Mouse (Mus musculus): Measurements from ENCODE around the gene Rpl9-ps6. TPM values are rescaled to one million over a fixed set of nuclear protein-coding genes. Genes with fewer than 3 reads are reported as not detected.
"Not testable (repeated sequence)": the region's sequence is repeated elsewhere in the genome, so short reads cannot be mapped to it uniquely, and the experiment has no call there.

The Rpl9-ps6 gene
- polyA plus RNA-seq, 1 experiment, result 702 TPM

DNA sequence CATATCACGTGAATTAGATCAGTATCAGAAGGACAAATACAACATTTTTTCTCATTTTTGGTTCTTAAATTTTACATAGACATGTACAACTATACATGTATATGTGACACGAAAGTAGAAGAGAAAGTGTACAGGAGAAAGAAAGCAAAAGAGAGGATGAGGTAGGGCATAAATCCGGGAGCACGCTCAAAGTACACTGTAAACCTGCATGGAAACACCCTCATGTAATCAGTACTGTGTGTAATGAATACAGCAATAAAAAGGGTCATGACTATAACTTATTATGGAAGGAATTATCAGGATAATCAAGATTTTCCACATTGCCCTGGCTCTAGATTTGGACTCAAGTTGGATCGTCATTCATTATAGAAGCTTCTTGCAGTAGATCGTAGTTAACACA is 3.3 kb downstream of the Rpl9-ps6 start:
- H3K4me1 ChIP-seq (ENCODE audit: control insufficient read depth, insufficient read depth, insufficient read length, low read length), result no peaks in the 10 kb centered on the region
- H3K27ac ChIP-seq (replicated peaks; ENCODE audit: low read depth, low read length), result no peak overlapping the region
- no peak overlapping the region for H3K4me3 ChIP-seq (ENCODE audit: insufficient read depth, low read depth, low read length)

DNA sequence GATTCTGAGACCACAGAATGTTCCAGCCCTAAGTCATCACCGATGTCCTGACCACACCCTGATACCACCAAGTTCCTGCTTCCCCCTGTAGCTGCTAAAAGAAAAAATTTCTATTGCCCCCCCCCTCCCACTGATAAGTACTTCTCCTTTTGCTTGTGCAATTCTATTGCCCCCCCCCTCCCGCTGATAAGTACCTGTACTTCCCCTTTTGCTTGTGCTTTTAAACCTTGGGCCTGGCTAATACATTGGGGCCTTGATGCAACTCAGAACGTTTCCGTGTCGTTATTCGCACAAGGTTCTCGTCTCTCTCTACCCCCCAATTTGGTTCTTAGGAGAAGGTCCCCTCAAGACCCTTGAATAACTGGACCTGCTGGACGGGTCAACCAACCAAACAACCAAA is 8.7 kb downstream of the Rpl9-ps6 start:
- H3K4me3 ChIP-seq (ENCODE audit: insufficient read depth, low read depth, low read length); H3K4me1 ChIP-seq (ENCODE audit: control insufficient read depth, insufficient read depth, insufficient read length, low read length); H3K27ac ChIP-seq (replicated peaks; ENCODE audit: low read depth, low read length): not testable (repeated sequence)

DNA sequence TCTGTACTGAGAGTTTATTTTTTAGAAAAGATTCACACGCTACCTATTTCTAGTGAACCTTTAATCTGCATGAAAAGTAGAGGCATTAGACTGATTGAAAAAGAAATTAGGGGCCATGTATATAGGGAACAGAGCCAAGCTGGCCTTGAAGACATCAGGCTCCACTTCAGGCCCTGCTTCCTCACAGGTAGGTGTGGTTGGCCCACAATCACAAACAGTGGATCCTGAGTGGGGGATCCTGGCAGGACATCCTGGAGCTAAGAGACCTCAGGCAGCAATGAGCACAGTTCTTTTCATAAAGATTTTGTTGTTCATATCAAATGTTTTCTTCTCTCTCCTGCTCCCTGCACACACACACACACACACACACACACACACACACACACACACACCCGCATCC is 9.6 kb downstream of the Rpl9-ps6 start:
- Histone ChIP-seq H3K4me1 (ENCODE audit: control insufficient read depth, insufficient read depth, insufficient read length, low read length) (no peaks in the 10 kb centered on the region), H3K27ac (replicated peaks; ENCODE audit: low read depth, low read length) (no peak overlapping the region), H3K4me3 (ENCODE audit: insufficient read depth, low read depth, low read length) (no peak overlapping the region)

DNA sequence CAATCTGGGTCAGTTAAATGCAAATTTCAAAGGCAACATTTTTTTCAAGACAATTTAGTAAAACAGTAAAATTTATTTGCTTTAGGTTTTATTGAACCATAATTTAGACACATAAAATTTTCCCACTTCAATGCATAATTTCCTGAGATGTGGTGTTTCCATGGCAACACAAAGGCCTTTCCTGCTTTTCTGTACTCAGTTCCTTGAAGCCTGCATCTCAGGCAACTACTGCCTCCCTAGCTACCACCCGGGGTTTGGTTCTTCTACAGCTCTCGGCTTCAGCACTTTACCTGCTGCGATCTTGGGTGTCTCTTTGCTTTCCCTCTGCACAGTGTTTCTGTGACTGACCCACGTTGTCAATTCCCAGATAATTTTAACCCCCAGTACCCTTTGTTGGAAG is 14.1 kb downstream of the Rpl9-ps6 start:
- Histone ChIP-seq H3K4me3 (ENCODE audit: insufficient read depth, low read depth, low read length) (no peak overlapping the region), H3K4me1 (ENCODE audit: control insufficient read depth, insufficient read depth, insufficient read length, low read length) (no peaks in the 10 kb centered on the region), H3K27ac (replicated peaks; ENCODE audit: low read depth, low read length) (no peak overlapping the region)

DNA sequence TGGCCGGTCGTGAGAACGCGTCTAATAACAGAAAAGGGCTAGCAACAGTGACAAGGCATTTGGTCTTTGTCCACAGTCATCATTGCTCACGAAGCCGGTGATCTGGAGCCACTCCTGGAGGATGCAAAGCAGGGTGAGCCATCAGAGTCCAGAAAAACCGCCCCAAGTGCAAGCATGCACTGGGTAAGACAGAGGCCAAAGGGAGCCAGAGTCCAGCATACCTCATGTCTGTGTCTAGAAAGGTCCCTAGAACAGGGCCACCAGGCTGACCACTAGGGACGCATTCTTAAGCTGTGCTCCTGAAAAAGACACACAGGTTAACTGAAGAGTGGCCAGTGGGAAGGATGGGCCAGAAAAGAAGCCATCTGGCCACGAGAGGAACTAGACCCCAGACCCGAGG is 17.4 kb downstream of the Rpl9-ps6 start:
- H3K4me1 ChIP-seq (ENCODE audit: control insufficient read depth, insufficient read depth, insufficient read length, low read length), result no peaks in the 10 kb centered on the region

DNA sequence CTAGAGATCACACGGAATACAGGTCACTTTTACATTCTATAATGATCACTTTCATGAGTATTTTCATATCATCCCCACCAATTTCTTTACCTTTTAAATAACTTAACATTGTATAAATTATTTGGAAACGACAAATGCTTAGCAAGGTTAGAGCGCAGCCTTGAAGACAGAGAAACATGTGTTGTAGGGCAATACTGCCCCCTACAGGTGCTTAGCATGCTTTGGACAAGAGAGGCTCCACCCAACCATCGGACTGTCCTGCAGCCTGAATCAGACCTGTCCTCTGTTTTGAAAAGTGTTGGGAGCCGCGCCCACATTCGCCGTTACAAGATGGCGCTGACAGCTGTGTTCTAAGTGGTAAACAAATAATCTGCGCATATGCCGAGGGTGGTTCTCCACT is 24.8 kb downstream of the Rpl9-ps6 start:
- H3K4me3 ChIP-seq (ENCODE audit: insufficient read depth, low read depth, low read length), result no peak overlapping the region
- H3K27ac ChIP-seq (replicated peaks; ENCODE audit: low read depth, low read length), result no peak overlapping the region
- H3K4me1 ChIP-seq (ENCODE audit: control insufficient read depth, insufficient read depth, insufficient read length, low read length), result no peaks in the 10 kb centered on the region

More for the DNA sequence above, 17.4 kb downstream of the Rpl9-ps6 start:
- Histone ChIP-seq H3K27ac (replicated peaks; ENCODE audit: low read depth, low read length) (no peak overlapping the region), H3K4me3 (ENCODE audit: insufficient read depth, low read depth, low read length) (no peak overlapping the region)

DNA sequence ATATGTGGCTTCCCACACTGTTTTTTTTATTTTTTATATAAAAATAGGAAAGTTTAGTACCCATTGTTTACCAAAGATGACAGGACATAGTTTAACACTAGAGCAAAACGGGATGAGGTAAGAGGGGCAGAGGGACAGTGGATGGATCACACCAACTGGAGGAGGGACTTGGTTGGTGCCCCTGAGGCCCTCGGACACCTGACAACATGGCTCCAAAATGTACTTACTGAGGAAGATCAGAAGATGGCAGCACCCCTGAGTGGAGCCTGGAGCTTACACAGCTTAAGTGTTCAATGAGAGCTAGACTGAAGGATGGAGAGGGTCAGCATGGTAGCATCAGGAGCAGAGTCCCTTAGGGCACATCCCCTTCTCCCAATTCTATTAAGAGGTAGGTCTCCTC is 27.0 kb downstream of the Rpl9-ps6 start:
- Histone ChIP-seq H3K4me3 (ENCODE audit: insufficient read depth, low read depth, low read length) (no peak overlapping the region), H3K27ac (replicated peaks; ENCODE audit: low read depth, low read length) (no peak overlapping the region)

DNA sequence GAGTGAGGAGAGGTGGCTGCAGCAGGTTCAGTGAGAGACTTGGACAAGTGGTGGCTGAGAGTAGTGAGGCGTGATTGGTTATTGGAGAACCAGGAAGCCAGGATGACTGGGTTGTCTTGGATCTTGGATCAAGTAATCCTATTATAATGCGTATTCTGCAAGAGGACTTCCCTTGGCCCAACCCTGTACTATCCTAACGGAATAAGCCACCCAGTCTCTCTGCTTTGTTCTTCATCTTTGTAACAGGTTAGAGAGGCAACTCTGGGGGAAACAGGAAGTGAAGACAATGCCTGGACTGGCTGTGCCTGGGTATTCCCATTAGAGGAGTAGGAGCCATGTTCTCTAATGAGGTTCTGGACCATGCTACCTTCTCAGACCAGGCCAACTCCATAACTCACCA is 40.5 kb downstream of the Rpl9-ps6 start:
- no peaks in the 10 kb centered on the region for H3K4me1 ChIP-seq (ENCODE audit: control insufficient read depth, insufficient read depth, insufficient read length, low read length)
- no peak overlapping the region for H3K27ac ChIP-seq (replicated peaks; ENCODE audit: low read depth, low read length)
- H3K4me3 ChIP-seq (ENCODE audit: insufficient read depth, low read depth, low read length), result no peak overlapping the region

More for the DNA sequence above, 27.0 kb downstream of the Rpl9-ps6 start:
- no peaks in the 10 kb centered on the region for H3K4me1 ChIP-seq (ENCODE audit: control insufficient read depth, insufficient read depth, insufficient read length, low read length)

DNA sequence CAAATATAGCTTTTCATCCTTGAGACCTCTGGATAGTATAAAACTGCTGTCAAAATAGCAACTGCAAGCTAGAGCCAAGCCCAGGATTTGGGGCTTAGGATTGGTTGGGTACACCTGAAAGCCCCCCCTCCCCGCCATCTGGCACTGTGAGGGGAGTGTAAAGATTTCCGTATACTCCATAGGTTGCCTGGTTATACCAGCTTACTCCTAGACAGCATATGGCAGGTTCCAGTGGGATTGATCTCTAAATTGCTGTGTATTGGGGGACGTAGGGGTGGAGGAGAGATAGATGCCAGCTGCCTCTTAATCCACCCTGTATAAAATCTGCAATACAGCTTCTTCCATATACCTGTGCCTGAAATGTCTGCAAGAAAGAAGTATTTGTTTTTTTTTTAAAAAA is 41.7 kb downstream of the Rpl9-ps6 start:
- Histone ChIP-seq H3K4me3 (ENCODE audit: insufficient read depth, low read depth, low read length) (no peak overlapping the region), H3K4me1 (ENCODE audit: control insufficient read depth, insufficient read depth, insufficient read length, low read length) (no peaks in the 10 kb centered on the region), H3K27ac (replicated peaks; ENCODE audit: low read depth, low read length) (no peak overlapping the region)

DNA sequence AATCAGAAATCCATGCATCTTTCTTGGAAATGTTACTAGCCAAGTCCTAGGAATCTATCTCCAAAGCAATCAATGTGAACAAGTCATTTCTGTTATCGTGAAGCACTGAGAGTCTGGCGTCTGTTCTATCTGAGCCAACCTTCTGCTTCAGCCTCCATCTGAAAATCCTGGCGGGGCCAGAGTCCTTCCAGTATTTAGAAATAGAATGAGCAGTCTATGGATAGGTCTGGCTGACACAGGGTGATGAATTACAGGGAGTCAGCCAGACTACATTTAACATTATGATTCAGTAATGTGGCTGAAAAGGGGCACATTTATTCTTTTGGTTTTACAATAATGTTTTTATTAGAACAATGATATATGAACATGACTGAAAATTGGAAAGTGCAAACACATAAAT is 47.3 kb downstream of the Rpl9-ps6 start:
- Histone ChIP-seq H3K4me3 (ENCODE audit: insufficient read depth, low read depth, low read length) (no peak overlapping the region), H3K27ac (replicated peaks; ENCODE audit: low read depth, low read length) (no peak overlapping the region), H3K4me1 (ENCODE audit: control insufficient read depth, insufficient read depth, insufficient read length, low read length) (no peaks in the 10 kb centered on the region)

DNA sequence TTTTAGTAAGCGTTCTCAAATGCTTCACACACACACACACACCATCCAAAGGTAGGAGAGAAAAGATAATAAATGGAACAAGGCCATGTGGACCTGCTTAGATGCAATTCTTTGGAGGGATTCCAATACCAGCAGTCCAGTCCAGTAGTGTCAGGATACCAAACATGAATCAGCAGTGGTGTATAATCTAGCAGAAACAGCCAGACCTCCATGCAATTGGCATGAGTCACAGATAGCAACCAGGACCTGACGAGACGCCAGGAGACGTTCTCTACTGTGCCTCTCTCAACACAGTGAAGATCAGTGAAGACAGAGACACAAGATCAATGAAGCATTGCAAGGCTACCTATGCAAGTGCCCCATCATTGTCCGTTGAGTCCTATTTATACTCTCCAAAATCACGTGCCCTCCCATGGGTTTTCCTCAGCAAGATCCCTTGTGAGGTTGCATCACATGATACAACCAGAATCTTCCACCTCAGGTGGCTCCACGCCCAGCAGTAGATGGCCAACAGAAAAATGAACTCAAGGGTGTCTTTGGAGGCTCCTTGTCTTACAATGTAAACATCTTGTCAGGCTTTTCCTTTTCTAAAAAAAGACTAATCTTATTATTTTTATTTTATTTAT is 49.6 kb downstream of the Rpl9-ps6 start:
- H3K4me3 ChIP-seq (ENCODE audit: insufficient read depth, low read depth, low read length), result no peak overlapping the region
- no peaks in the 10 kb centered on the region for H3K4me1 ChIP-seq (ENCODE audit: control insufficient read depth, insufficient read depth, insufficient read length, low read length)
- H3K27ac ChIP-seq (replicated peaks; ENCODE audit: low read depth, low read length), result no peak overlapping the region

Other genes starting within 250 kb of the Rpl9-ps6 start
- 14.6 and 17.3 TPM in 2 replicates for gene Sgms1, start 76.9 kb downstream of the Rpl9-ps6 start, polyA plus RNA-seq (2012; ENCODE audit: insufficient read depth, insufficient read length, missing spikeins)
- gene Minpp1, start 19.2 kb upstream of the Rpl9-ps6 start, polyA plus RNA-seq (2012; ENCODE audit: insufficient read depth, insufficient read length, missing spikeins), result 10.7 and 11.8 TPM in 2 replicates
- 9.3 and 11.6 TPM in 2 replicates for gene Papss2, start 129.2 kb upstream of the Rpl9-ps6 start, polyA plus RNA-seq (2012; ENCODE audit: insufficient read depth, insufficient read length, missing spikeins)

Data from brown adipose tissue, adult 24 weeks (tissue).